Mouse (Mus musculus) neural tube, embryonic 11.5 days (tissue): ENCODE results near the gene Rora. TPM values are rescaled to one million over a fixed set of nuclear protein-coding genes. Genes with fewer than 3 reads are reported as not detected.

Source experiments
- ATAC-seq: fragments of 200-750 bp; cut with Nextera tagmentation; 2 replicates; pipeline ENCODE4 v1.8.0; 2017; ENCODE audit warnings: moderate number of reproducible peaks, mild to moderate bottlenecking, moderate TSS enrichment, moderate library complexity; ENCODE audit not compliant: insufficient read depth, low FRiP score, low TSS enrichment
- DNase-seq: peaks from one replicate; pipeline ENCODE4 v3.0.0-alpha.2; 2015; ENCODE audit warnings: low spot score
- H3K27ac ChIP-seq: fragments of 300-500 bp; sonication (generic); 2 replicates; pipeline ENCODE4 v1.5.1; 2014; ENCODE audit warnings: low read depth, mild to moderate bottlenecking, low read length
- H3K27me3 ChIP-seq: fragments of 300-500 bp; sonication (generic); 2 replicates; pipeline ENCODE4 v1.6.1; 2014; ENCODE audit warnings: mild to moderate bottlenecking, low read length, mixed read lengths; ENCODE audit not compliant: control insufficient read depth, insufficient read depth
- H3K36me3 ChIP-seq: fragments of 300-500 bp; sonication (generic); 2 replicates; pipeline ENCODE4 v1.6.1; 2014; ENCODE audit warnings: mild to moderate bottlenecking, low read length, moderate library complexity, mixed read lengths; ENCODE audit not compliant: control insufficient read depth, insufficient read depth
- H3K4me1 ChIP-seq: fragments of 300-500 bp; sonication (generic); 2 replicates; pipeline ENCODE4 v1.6.1; 2014; ENCODE audit warnings: low read length, mixed read lengths; ENCODE audit not compliant: control insufficient read depth, insufficient read depth
- H3K4me2 ChIP-seq: fragments of 300-500 bp; sonication (generic); 2 replicates; pipeline ENCODE4 v1.6.1; 2014; ENCODE audit warnings: low read depth, mild to moderate bottlenecking, moderate library complexity
- H3K4me3 ChIP-seq: fragments of 300-500 bp; sonication (generic); 2 replicates; pipeline ENCODE4 v1.5.1; 2014; ENCODE audit warnings: low read depth, low read length
- H3K9ac ChIP-seq: fragments of 300-500 bp; sonication (generic); 2 replicates; pipeline ENCODE4 v1.6.1; 2014; ENCODE audit warnings: mild to moderate bottlenecking, low read length
- H3K9me3 ChIP-seq: fragments of 300-500 bp; sonication (generic); 2 replicates; pipeline ENCODE4 v1.6.1; 2016; ENCODE audit warnings: low read length; ENCODE audit not compliant: control insufficient read depth
- WGBS: fragments of 180-500 bp; shearing (Covaris S2); extraction: QIAGEN DNeasy Blood & Tissue Kit; methylation state at CpG from one replicate; pipeline ENCODE4 v1.1.7; 2014; 5-methylcytosine and 5-hydroxymethylcytosine counted together
- polyA plus RNA-seq: library from polyadenylated mRNA; unstranded; fragments of >200 nt; fragmentation: Nextera tagmentation; extraction: Ambion mirVana; gene quantifications from 2 replicates; pipeline ENCODE4 v1.2.1, GENCODE M21; 2014

Gene Rora
- polyA plus RNA-seq, 1 experiment from 2014 or later = 3.2 TPM

GRCm38 (mm10) chr9:68727166-68727855 is 73.7 kb downstream of the Rora start:
- no peaks in the 10 kb centered on the region for H3K4me1 ChIP-seq
- no peaks in the 10 kb centered on the region for H3K36me3 ChIP-seq
- no peaks in the 10 kb centered on the region for H3K9me3 ChIP-seq
- H3K27ac ChIP-seq = no peak overlapping the region
- no peak overlapping the region for H3K4me3 ChIP-seq
- H3K9ac ChIP-seq = no peak overlapping the region
- DNase-seq (no peak), ATAC-seq (no peak)
- WGBS = 84% methylated on average over 11 of the region's 11 CpGs
- H3K27me3 ChIP-seq = no peaks in the 10 kb centered on the region
- H3K4me2 ChIP-seq = no peak overlapping the region

DNA sequence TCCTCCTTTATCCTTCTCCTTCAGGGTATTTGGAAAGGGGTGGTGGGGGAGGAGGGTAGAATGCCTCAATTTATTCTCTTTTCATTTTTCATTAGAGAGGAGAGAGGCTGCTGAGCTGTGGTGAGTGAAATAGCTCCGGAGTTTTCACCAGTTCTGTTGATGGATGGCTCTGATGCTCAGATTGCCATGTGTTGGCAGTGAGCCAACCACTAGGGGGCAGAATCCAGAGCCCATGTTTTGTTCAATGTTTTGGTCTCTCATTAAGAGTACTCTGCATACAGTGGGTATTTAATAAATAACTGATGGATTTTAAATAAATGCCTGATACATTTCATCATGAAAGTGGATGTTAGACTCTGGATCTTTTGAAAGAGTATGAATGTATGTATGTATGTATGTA is 77.9 kb downstream of the Rora start:
- no peaks in the 10 kb centered on the region for H3K9me3 ChIP-seq
- no peak overlapping the region for H3K4me3 ChIP-seq
- WGBS = 75% methylated on average over 1 of the region's 1 CpGs
- DNase-seq = no peak
- H3K36me3 ChIP-seq = no peaks in the 10 kb centered on the region
- ATAC-seq = no peak
- H3K4me2 ChIP-seq = no peak overlapping the region
- no peaks in the 10 kb centered on the region for H3K4me1 ChIP-seq
- no peak overlapping the region for H3K27ac ChIP-seq
- no peaks in the 10 kb centered on the region for H3K27me3 ChIP-seq
- H3K9ac ChIP-seq = no peak overlapping the region

DNA sequence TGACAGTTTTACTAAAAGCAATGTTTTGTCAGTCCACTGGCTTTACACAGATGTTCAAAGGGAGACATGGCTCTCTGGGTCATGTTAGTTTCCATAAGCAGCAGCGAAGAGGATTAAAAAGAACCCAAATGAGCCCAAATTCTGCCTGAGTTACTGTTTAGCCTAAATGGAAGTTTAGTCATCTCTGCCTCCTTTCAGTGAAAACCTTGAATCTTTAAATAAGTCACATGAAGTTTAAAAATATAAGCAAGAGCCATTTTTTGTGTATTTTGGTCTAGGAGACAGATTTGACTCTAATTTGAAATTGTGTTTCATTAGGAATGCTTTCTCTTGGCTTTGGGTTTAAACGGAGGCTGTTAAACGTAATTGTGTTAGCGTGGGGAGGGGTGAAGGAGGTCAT is 79.3 kb downstream of the Rora start:
- ATAC-seq = no peak
- Histone ChIP-seq H3K27ac (no peak overlapping the region), H3K4me3 (no peak overlapping the region), H3K9ac (no peak overlapping the region), H3K4me2 (no peak overlapping the region), H3K9me3 (no peaks in the 10 kb centered on the region), H3K4me1 (no peaks in the 10 kb centered on the region), H3K36me3 (no peaks in the 10 kb centered on the region), H3K27me3 (no peaks in the 10 kb centered on the region)
- no peak for DNase-seq
- WGBS = 87% methylated on average over 4 of the region's 4 CpGs

DNA sequence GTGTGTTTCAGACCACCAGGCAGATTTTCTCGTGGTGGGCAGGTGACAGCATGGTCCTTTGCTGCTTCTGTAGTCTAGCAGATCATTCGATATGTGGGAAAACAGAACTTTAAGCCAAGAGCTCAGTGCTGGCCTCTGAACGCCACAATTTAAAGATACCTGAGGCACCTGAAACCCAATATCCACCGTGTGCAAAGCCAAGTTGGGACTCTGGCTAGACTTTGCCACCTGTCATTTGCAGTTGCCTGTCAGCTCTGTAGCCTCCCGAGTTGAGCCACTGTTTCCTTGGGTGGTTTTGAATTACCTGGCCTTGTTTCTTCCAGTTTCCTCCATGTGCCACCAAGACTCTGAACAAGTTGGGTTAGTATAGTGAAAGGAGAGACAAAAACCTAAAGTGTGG is 82.3 kb downstream of the Rora start:
- H3K4me3 ChIP-seq = no peak overlapping the region
- H3K27ac ChIP-seq = no peak overlapping the region
- H3K9ac ChIP-seq = no peak overlapping the region
- no peak for ATAC-seq
- H3K4me1 ChIP-seq = no peaks in the 10 kb centered on the region
- no peak overlapping the region for H3K4me2 ChIP-seq
- no peaks in the 10 kb centered on the region for H3K9me3 ChIP-seq
- no peaks in the 10 kb centered on the region for H3K36me3 ChIP-seq
- WGBS = 87% methylated on average over 5 of the region's 5 CpGs
- DNase-seq = no peak
- H3K27me3 ChIP-seq = no peaks in the 10 kb centered on the region

DNA sequence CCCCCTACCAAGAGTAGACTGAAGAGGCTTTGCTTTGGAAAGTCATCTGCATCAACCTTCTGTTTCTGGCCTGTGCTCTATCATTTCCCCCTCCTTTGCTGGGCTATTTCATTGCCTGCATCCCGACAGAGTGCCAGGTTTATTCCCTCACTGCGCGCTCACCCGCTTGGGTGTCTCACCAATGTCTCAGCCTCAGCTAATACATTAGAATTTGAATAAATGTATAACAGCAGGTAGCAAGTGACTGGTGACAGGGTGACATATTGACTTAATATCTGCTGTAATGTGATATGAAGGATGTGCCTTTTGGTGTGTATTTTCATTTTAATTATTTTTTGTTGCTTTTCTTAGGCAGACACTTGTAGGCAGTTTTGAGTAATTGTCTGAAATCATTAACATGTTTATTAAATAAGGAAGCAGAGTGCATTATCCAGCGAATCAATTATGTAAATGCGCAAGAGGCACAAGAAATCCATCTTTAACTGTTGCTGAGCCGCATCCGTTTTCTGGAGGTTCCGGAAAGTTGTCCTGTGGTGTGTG is 83.7 kb downstream of the Rora start:
- Histone ChIP-seq H3K4me2 (no peak overlapping the region), H3K27ac (no peak overlapping the region), H3K36me3 (no peaks in the 10 kb centered on the region), H3K4me1 (no peaks in the 10 kb centered on the region), H3K9ac (no peak overlapping the region), H3K4me3 (no peak overlapping the region), H3K9me3 (no peaks in the 10 kb centered on the region), H3K27me3 (no peaks in the 10 kb centered on the region)
- DNase-seq (no peak), ATAC-seq (no peak)
- WGBS = 91% methylated on average over 9 of the region's 9 CpGs

GRCm38 (mm10) chr9:68745931-68746646 is 92.5 kb downstream of the Rora start:
- DNase-seq (no peak), ATAC-seq (no peak)
- WGBS = 84% methylated on average over 11 of the region's 11 CpGs
- no peaks in the 10 kb centered on the region for H3K9me3 ChIP-seq
- no peaks in the 10 kb centered on the region for H3K4me1 ChIP-seq
- no peaks in the 10 kb centered on the region for H3K36me3 ChIP-seq
- H3K27ac ChIP-seq = no peak overlapping the region
- no peak overlapping the region for H3K4me3 ChIP-seq
- no peak overlapping the region for H3K9ac ChIP-seq
- no peaks in the 10 kb centered on the region for H3K27me3 ChIP-seq
- H3K4me2 ChIP-seq = no peak overlapping the region

- no peaks in the 10 kb centered on the region for H3K9me3 ChIP-seq
These were observed 103.4 kb downstream of the Rora start for GRCm38 (mm10) chr9:68756976-68757375.

DNA sequence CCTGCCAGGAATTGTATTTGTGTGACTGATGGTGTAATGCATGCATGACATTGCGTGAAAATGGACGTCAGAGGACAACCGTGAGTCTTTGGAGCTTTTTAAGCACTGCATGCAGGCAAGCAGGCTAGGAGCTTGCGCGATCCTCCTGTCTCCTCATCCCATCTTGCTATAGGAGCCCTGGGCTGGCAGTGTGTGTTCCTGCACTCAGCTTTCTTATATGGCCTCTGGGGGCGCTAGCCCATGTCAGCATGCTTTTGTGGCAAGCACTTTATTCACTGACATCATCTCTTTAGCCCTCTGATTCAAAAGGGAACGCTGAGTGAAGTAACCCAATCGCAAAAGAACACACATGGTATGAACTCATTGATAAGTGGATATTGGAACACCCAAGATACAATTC is 105.7 kb downstream of the Rora start:
- Histone ChIP-seq H3K27ac (no peak overlapping the region), H3K27me3 (no peaks in the 10 kb centered on the region), H3K4me2 (no peak overlapping the region), H3K9me3 (no peaks in the 10 kb centered on the region), H3K4me1 (no peaks in the 10 kb centered on the region), H3K4me3 (no peak overlapping the region), H3K9ac (no peak overlapping the region), H3K36me3 (no peaks in the 10 kb centered on the region)
- WGBS = 77% methylated on average over 8 of the region's 8 CpGs
- DNase-seq = no peak
- ATAC-seq = no peak

More at GRCm38 (mm10) chr9:68756976-68757375, 103.4 kb downstream of the Rora start:
- no peak overlapping the region for H3K4me2 ChIP-seq
- ATAC-seq (no peak), DNase-seq (no peak)
- H3K9ac ChIP-seq = no peak overlapping the region
- no peaks in the 10 kb centered on the region for H3K4me1 ChIP-seq
- no peaks in the 10 kb centered on the region for H3K27me3 ChIP-seq
- no peak overlapping the region for H3K27ac ChIP-seq
- no peak overlapping the region for H3K4me3 ChIP-seq
- WGBS = 60% methylated on average over 2 of the region's 2 CpGs
- no peaks in the 10 kb centered on the region for H3K36me3 ChIP-seq

GRCm38 (mm10) chr9:68760329-68760728 is 106.7 kb downstream of the Rora start:
- ATAC-seq = no peak

More at GRCm38 (mm10) chr9:68760329-68760728, 106.7 kb downstream of the Rora start:
- Histone ChIP-seq H3K36me3 (no peaks in the 10 kb centered on the region), H3K9me3 (no peaks in the 10 kb centered on the region), H3K4me3 (no peak overlapping the region), H3K4me1 (no peaks in the 10 kb centered on the region), H3K27me3 (no peaks in the 10 kb centered on the region), H3K4me2 (no peak overlapping the region), H3K27ac (no peak overlapping the region), H3K9ac (no peak overlapping the region)
- WGBS = 51% methylated on average over 4 of the region's 4 CpGs
- DNase-seq = no peak
